Mouse (Mus musculus): Measurements from ENCODE around the gene Ngly1.

DNA sequence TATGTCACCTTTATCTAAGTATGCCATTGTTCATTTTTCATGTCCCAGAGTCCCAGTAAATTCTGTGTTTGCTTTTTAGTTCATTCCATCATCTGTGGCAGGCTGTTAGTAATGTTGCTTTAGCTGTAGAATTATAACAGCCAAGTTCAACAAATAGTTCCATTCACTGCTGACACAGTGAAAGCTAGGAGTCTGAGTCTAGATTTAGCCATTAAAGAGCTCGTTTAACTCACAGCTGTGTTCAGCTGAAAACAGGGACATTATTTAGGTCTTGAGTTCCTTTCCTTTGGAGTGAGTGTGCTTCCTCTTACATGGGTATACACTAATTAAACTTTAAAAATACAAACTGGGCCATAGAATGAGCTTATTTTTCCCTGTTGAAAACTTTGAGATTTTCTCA, 43.3 kb downstream of the Ngly1 start:
- TF ChIP-seq CTCF (IDR thresholded peaks at IDR 0.05; ENCODE audit: borderline replicate concordance, control insufficient read depth, extremely low read depth, insufficient read depth, low read length, poor library complexity), result no peak
- no peak for TF ChIP-seq POLR2A (IDR thresholded peaks at IDR 0.05; ENCODE audit: control insufficient read depth, extremely low read depth, insufficient read depth, low read length, poor library complexity)

Measured in thymus, adult 2 months (tissue).